Mouse (Mus musculus): ENCODE results near the gene Tada2a.

Gene Tada2a

GRCm38 (mm10) chr11:84063631-84064209 lies 65.7 kb downstream of the Tada2a start:
- no peak for DNase-seq (ENCODE audit: low spot score)

GRCm38 (mm10) chr11:84062805-84063204 lies 66.6 kb downstream of the Tada2a start:
- peak; percentile 44 for DNase-seq (ENCODE audit: low spot score)

GRCm38 (mm10) chr11:84061881-84062280 lies 67.5 kb downstream of the Tada2a start:
- DNase-seq (ENCODE audit: low spot score) = no peak

GRCm38 (mm10) chr11:84060635-84061034 lies 68.8 kb downstream of the Tada2a start:
- DNase-seq (ENCODE audit: low spot score) = no peak

GRCm38 (mm10) chr11:84059784-84060183 lies 69.6 kb downstream of the Tada2a start:
- DNase-seq (ENCODE audit: low spot score) = no peak

GRCm38 (mm10) chr11:84057418-84057817 lies 72.0 kb downstream of the Tada2a start:
- no peak for DNase-seq (ENCODE audit: low spot score)

GRCm38 (mm10) chr11:84053524-84054163 lies 75.8 kb downstream of the Tada2a start:
- no peak for DNase-seq (ENCODE audit: low spot score)

- no peak for DNase-seq (ENCODE audit: low spot score)
Observed at GRCm38 (mm10) chr11:84053055-84053454, 76.3 kb downstream of the Tada2a start.

- no peak for DNase-seq (ENCODE audit: low spot score)
Observed at GRCm38 (mm10) chr11:84048411-84048810, 81.0 kb downstream of the Tada2a start.

GRCm38 (mm10) chr11:84047270-84047669 lies 82.1 kb downstream of the Tada2a start:
- DNase-seq (ENCODE audit: low spot score) = no peak

GRCm38 (mm10) chr11:84044988-84045387 lies 84.4 kb downstream of the Tada2a start:
- no peak for DNase-seq (ENCODE audit: low spot score)

- DNase-seq (ENCODE audit: low spot score) = peak; percentile 92
Observed at GRCm38 (mm10) chr11:84042808-84043762, 86.3 kb downstream of the Tada2a start.

GRCm38 (mm10) chr11:84040621-84041020 lies 88.8 kb downstream of the Tada2a start:
- no peak for DNase-seq (ENCODE audit: low spot score)

GRCm38 (mm10) chr11:84033671-84034070 lies 95.7 kb downstream of the Tada2a start:
- no peak for DNase-seq (ENCODE audit: low spot score)

GRCm38 (mm10) chr11:84032559-84032958 lies 96.8 kb downstream of the Tada2a start:
- DNase-seq (ENCODE audit: low spot score) = no peak

GRCm38 (mm10) chr11:84031971-84032370 lies 97.4 kb downstream of the Tada2a start:
- peak; percentile 22 for DNase-seq (ENCODE audit: low spot score)

Data from MN1 (cell line).